Mouse (Mus musculus) neutrophil, adult 59 days (primary cell): ENCODE results near the gene Olfr1224-ps1. TPM values are rescaled to one million over a fixed set of nuclear protein-coding genes. Genes with fewer than 3 reads are reported as not detected.

Experiments used
- total RNA-seq, 2 experiments: library from RNA; stranded (reverse); gene quantifications; 1 replicate in 1 of 2; 2 replicates in 1 of 2; pipeline ENCODE4 v1.2.4; 2023

The Olfr1224-ps1 gene
- total RNA-seq: not detected

GRCm38 (mm10) chr2:89163991-89164390, at the start of gene Olfr1224-ps1:
Gene Olfr1224-ps1 (minus strand): TSS chr2:89164091.

GRCm38 (mm10) chr2:89199948-89200347, 36.1 kb upstream of the Olfr1224-ps1 start, which contains the start of gene Olfr1226:
Gene Olfr1226 (minus strand): TSS chr2:89200048.

GRCm38 (mm10) chr2:89174569-89174968, 10.7 kb upstream of the Olfr1224-ps1 start, which contains the start of gene Olfr1225:
Gene Olfr1225 (minus strand): TSS chr2:89174669.

GRCm38 (mm10) chr2:89151460-89151859, 12.4 kb downstream of the Olfr1224-ps1 start, which contains the start of gene Olfr1223:
Gene Olfr1223 (minus strand): TSS chr2:89151560.

GRCm38 (mm10) chr2:89132954-89133353, 30.9 kb downstream of the Olfr1224-ps1 start, which contains the start of gene Olfr1222:
Gene Olfr1222 (minus strand): TSS chr2:89133054.

GRCm38 (mm10) chr2:89117183-89117582, 46.7 kb downstream of the Olfr1224-ps1 start, which contains the start of gene Olfr1221:
Gene Olfr1221 (minus strand): TSS chr2:89117283.

GRCm38 (mm10) chr2:89106735-89107134, 57.2 kb downstream of the Olfr1224-ps1 start, which contains the start of gene Olfr1220:
Gene Olfr1220 (minus strand): TSS chr2:89106835.

Other genes with a start within 250 kb of the Olfr1224-ps1 start
- not detected for gene Olfr1209, start 248.9 kb downstream of the Olfr1224-ps1 start, total RNA-seq
- not detected for gene Olfr1211, start 226.0 kb downstream of the Olfr1224-ps1 start, total RNA-seq
- gene Olfr1212, start 210.1 kb downstream of the Olfr1224-ps1 start, total RNA-seq: not detected
- gene Gm13762, start 183.8 kb downstream of the Olfr1224-ps1 start, total RNA-seq: not detected
- gene Olfr1214, start 171.4 kb downstream of the Olfr1224-ps1 start, total RNA-seq: not detected
- not detected for gene Olfr1215, start 157.1 kb downstream of the Olfr1224-ps1 start, total RNA-seq
- not detected for gene Olfr1216, start 145.8 kb downstream of the Olfr1224-ps1 start, total RNA-seq
- not detected for gene Olfr1217, start 132.0 kb downstream of the Olfr1224-ps1 start, total RNA-seq
- not detected for gene Olfr1218, start 102.9 kb downstream of the Olfr1224-ps1 start, total RNA-seq
- not detected for gene Olfr1219, start 80.6 kb downstream of the Olfr1224-ps1 start, total RNA-seq
- not detected for gene Olfr1220, start 57.3 kb downstream of the Olfr1224-ps1 start, total RNA-seq
- gene Olfr1221, start 46.8 kb downstream of the Olfr1224-ps1 start, total RNA-seq: not detected
- gene Olfr1222, start 31.0 kb downstream of the Olfr1224-ps1 start, total RNA-seq: not detected
- not detected for gene Olfr1223, start 12.5 kb downstream of the Olfr1224-ps1 start, total RNA-seq
- gene Olfr1225, start 10.6 kb upstream of the Olfr1224-ps1 start, total RNA-seq: not detected
- gene Olfr1226, start 36.0 kb upstream of the Olfr1224-ps1 start, total RNA-seq: not detected
- not detected for gene Olfr1228, start 90.0 kb upstream of the Olfr1224-ps1 start, total RNA-seq
- not detected for gene Olfr1229, start 123.9 kb upstream of the Olfr1224-ps1 start, total RNA-seq
- not detected for gene Olfr1230, start 133.2 kb upstream of the Olfr1224-ps1 start, total RNA-seq
- gene Olfr1231, start 143.0 kb upstream of the Olfr1224-ps1 start, total RNA-seq: not detected
- not detected for gene Olfr1232, start 165.6 kb upstream of the Olfr1224-ps1 start, total RNA-seq
- gene Olfr1233, start 178.3 kb upstream of the Olfr1224-ps1 start, total RNA-seq: not detected
- gene Olfr1234, start 200.8 kb upstream of the Olfr1224-ps1 start, total RNA-seq: not detected
- not detected for gene Olfr1238, start 245.6 kb upstream of the Olfr1224-ps1 start, total RNA-seq